Mouse (Mus musculus) heart, embryonic 14.5 days (tissue): ENCODE measurements around the gene Pik3r6. TPM values are rescaled to one million over a fixed set of nuclear protein-coding genes. Genes with fewer than 3 reads are reported as not detected.

ENCODE experiments used
- ATAC-seq: fragments of 200-750 bp; cut with Nextera tagmentation; 2 replicates; pipeline ENCODE4 v1.8.0; 2017; ENCODE audit warnings: low read depth, moderate TSS enrichment; ENCODE audit not compliant: insufficient number of reproducible peaks, insufficient read depth, low FRiP score
- H3K27ac ChIP-seq, 2 experiments: fragments of 200-500 bp in 1 of 2; fragments of 300-500 bp in 1 of 2; sonication (generic) in 1 of 2; replicated peaks in 1 of 2; 2 replicates each; pipeline ENCODE4 v1.5.1; 2012 to 2014; ENCODE audit warnings: low read depth in 2 of 2, low read length in 2 of 2, control low read depth in 1 of 2, mild to moderate bottlenecking in 1 of 2, mixed read lengths in 1 of 2; ENCODE audit not compliant: control insufficient read depth in 1 of 2, insufficient read depth in 1 of 2
- H3K27me3 ChIP-seq: fragments of 300-500 bp; sonication (generic); 2 replicates; pipeline ENCODE4 v1.6.1; 2014; ENCODE audit warnings: mild to moderate bottlenecking, low read length, control low read depth; ENCODE audit not compliant: control insufficient read depth, insufficient read depth
- H3K36me3 ChIP-seq: fragments of 300-500 bp; sonication (generic); 2 replicates; pipeline ENCODE4 v1.6.1; 2014; ENCODE audit warnings: mild to moderate bottlenecking, control low read depth, low read length, mixed read lengths; ENCODE audit not compliant: control insufficient read depth, insufficient read depth
- H3K4me1 ChIP-seq, 2 experiments: fragments of 200-500 bp in 1 of 2; fragments of 300-500 bp in 1 of 2; sonication (generic) in 1 of 2; 2 replicates each; pipeline ENCODE4 v1.6.1; 2012 to 2014; ENCODE audit warnings: low read length in 2 of 2, control low read depth in 1 of 2, mixed read lengths in 1 of 2; ENCODE audit not compliant: control insufficient read depth in 2 of 2, insufficient read depth in 2 of 2
- H3K4me2 ChIP-seq: fragments of 300-500 bp; sonication (generic); 2 replicates; pipeline ENCODE4 v1.6.1; 2014; ENCODE audit warnings: mild to moderate bottlenecking, low read length
- H3K4me3 ChIP-seq, 2 experiments: fragments of 200-500 bp in 1 of 2; fragments of 300-500 bp in 1 of 2; sonication (generic) in 1 of 2; 2 replicates each; pipeline ENCODE4 v1.5.1; 2012 to 2014; ENCODE audit warnings: low read length in 2 of 2, mild to moderate bottlenecking in 2 of 2, control low read depth in 1 of 2, low read depth in 1 of 2, moderate library complexity in 1 of 2; ENCODE audit not compliant: control insufficient read depth in 1 of 2, insufficient read depth in 1 of 2
- H3K9ac ChIP-seq: fragments of 300-500 bp; sonication (generic); 2 replicates; pipeline ENCODE4 v1.6.1; 2014; ENCODE audit warnings: mild to moderate bottlenecking, low read length
- H3K9me3 ChIP-seq: fragments of 300-500 bp; sonication (generic); 2 replicates; pipeline ENCODE4 v1.6.1; 2016; ENCODE audit warnings: low read length, control low read depth; ENCODE audit not compliant: control insufficient read depth
- WGBS: fragments of 180-500 bp; shearing (Covaris S2); extraction: QIAGEN DNeasy Blood & Tissue Kit; methylation state at CpG from one replicate; pipeline ENCODE4 v1.1.7; 2014; 5-methylcytosine and 5-hydroxymethylcytosine counted together
- polyA plus RNA-seq: library from polyadenylated mRNA; unstranded; fragments of >200 nt; fragmentation: Nextera tagmentation; extraction: Ambion mirVana; gene quantifications from 2 replicates; pipeline ENCODE4 v1.2.1, GENCODE M21; 2014

Gene Pik3r6
- polyA plus RNA-seq, 1 experiment from 2014 or later, result 2.8 TPM

GRCm38 (mm10) chr11:68593247-68593646 lies 90.4 kb downstream of the Pik3r6 start:
- 31% methylated on average over 3 of the region's 3 CpGs for WGBS
- Histone ChIP-seq H3K4me1 (peaks cover 27 to 29% of the 10 kb centered on the region in 2 experiments), H3K27ac (peak overlapping the region; percentile 40 to 68), H3K4me3 (no peak overlapping the region), H3K9ac (no peak overlapping the region), H3K9me3 (no peaks in the 10 kb centered on the region), H3K27me3 (no peaks in the 10 kb centered on the region), H3K4me2 (no peak overlapping the region), H3K36me3 (no peaks in the 10 kb centered on the region)
- peak; percentile 30; the same call in 1 of the 2 replicates for ATAC-seq

GRCm38 (mm10) chr11:68597912-68598311 lies 95.1 kb downstream of the Pik3r6 start:
- no peak for ATAC-seq
- WGBS, result 75% methylated on average over 2 of the region's 2 CpGs
- Histone ChIP-seq H3K36me3 (no peaks in the 10 kb centered on the region), H3K9ac (no peak overlapping the region), H3K4me1 (peaks cover 38 to 48% of the 10 kb centered on the region in 2 experiments), H3K27ac (no peak overlapping the region), H3K4me2 (no peak overlapping the region), H3K9me3 (no peaks in the 10 kb centered on the region), H3K4me3 (no peak overlapping the region), H3K27me3 (no peaks in the 10 kb centered on the region)

GRCm38 (mm10) chr11:68600551-68601021 lies 97.8 kb downstream of the Pik3r6 start:
- WGBS, result 14% methylated on average over 6 of the region's 6 CpGs
- no peaks in the 10 kb centered on the region for H3K9me3 ChIP-seq
- peak overlapping the region; percentile 16; the same call in 1 of the 2 replicates for H3K9ac ChIP-seq
- ATAC-seq, result 0 out of 2 replicates have a peak, but pooled peaks have one; percentile 19
- H3K36me3 ChIP-seq, result no peaks in the 10 kb centered on the region
- H3K4me2 ChIP-seq, result no peak overlapping the region
- peak overlapping the region; percentile 85 to 93 for H3K27ac ChIP-seq
- no peaks in the 10 kb centered on the region for H3K27me3 ChIP-seq
- H3K4me1 ChIP-seq, result peaks cover 31 to 38% of the 10 kb centered on the region in 2 experiments
- H3K4me3 ChIP-seq, result no peak overlapping the region

GRCm38 (mm10) chr11:68601486-68601991 lies 98.7 kb downstream of the Pik3r6 start:
- Histone ChIP-seq H3K4me2 (0 out of 2 replicates have a peak overlapping the region, but pooled peaks have one; percentile 26), H3K4me1 (peaks cover 31 to 38% of the 10 kb centered on the region in 2 experiments), H3K9ac (peak overlapping the region; percentile 39; the same call in 1 of the 2 replicates), H3K27me3 (no peaks in the 10 kb centered on the region), H3K27ac (peak overlapping the region; percentile 85 to 93), H3K36me3 (no peaks in the 10 kb centered on the region), H3K4me3 (no peak overlapping the region), H3K9me3 (no peaks in the 10 kb centered on the region)
- ATAC-seq, result no peak
- 13% methylated on average over 9 of the region's 9 CpGs for WGBS

Other genes starting within 250 kb of the Pik3r6 start
- gene Ntn1, start 102.2 kb upstream of the Pik3r6 start, polyA plus RNA-seq, result 10.6 and 11.5 TPM in 2 replicates
- 0.65 and 1.0 TPM in 2 replicates for gene Pik3r5, start 70.9 kb upstream of the Pik3r6 start, polyA plus RNA-seq
- 0.12 TPM in 1 of 2 replicates, not detected in the other for gene Mfsd6l, start 53.2 kb downstream of the Pik3r6 start, polyA plus RNA-seq
- gene Ccdc42, start 84.0 kb downstream of the Pik3r6 start, polyA plus RNA-seq, result 1.3 and 2.2 TPM in 2 replicates
- 120 and 122 TPM in 2 replicates for gene Myh10, start 188.5 kb downstream of the Pik3r6 start, polyA plus RNA-seq